Mouse (Mus musculus) kidney, adult 2 months (tissue): ENCODE data around the gene Dalrd3.

Experiments
- CTCF ChIP-seq: fragments of 200-500 bp; conservative IDR thresholded peaks from 2 replicates; pipeline ENCODE4 v1.5.1; 2011; ENCODE audit warnings: low read depth, mild to moderate bottlenecking, control low read depth, low read length, moderate library complexity, mixed read lengths; ENCODE audit not compliant: insufficient read depth, insufficient read length
- POLR2A ChIP-seq: fragments of 200-500 bp; IDR thresholded peaks from one replicate; pipeline ENCODE4 v1.6.1; 2011; ENCODE audit warnings: low read depth, low read length, control low read depth

- no peak for TF ChIP-seq CTCF
- TF ChIP-seq POLR2A, result no peak
Observed at GRCm38 (mm10) chr9:108575321-108576297, 5.9 kb downstream of the Dalrd3 start.
